Mouse (Mus musculus): ENCODE data around the gene Six5.

DNA sequence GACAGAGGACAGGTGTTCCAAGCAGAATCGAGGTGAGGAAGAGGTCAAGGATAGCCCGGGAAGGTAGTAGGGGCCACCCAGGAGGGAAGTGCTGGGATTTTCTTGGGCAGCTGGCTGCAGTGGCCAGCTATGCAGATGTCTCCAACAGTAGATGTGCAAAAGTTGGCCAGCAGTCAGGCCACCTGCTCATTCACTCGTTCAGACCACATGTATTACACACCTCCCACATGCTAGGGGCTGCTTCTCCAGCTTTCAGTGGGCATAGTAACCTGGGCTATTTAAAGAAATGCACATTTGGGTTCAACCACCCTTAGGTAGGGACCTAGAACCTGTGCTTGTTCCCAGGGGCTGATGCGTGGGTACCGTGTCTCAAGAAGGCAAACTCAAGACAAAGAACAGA, 33.4 kb downstream of the Six5 start:
- TF ChIP-seq CTCF (IDR thresholded peaks at IDR 0.05; ENCODE audit: low read depth, low read length) (no peak), GATA2 (IDR thresholded peaks at IDR 0.05; ENCODE audit: borderline replicate concordance, low read depth, low read length) (no peak), GATA1 (IDR thresholded peaks at IDR 0.05; ENCODE audit: borderline replicate concordance, low read length) (no peak), TAL1 (conservative IDR thresholded peaks at IDR 0.05; ENCODE audit: low read depth, low read length) (no peak), POLR2AphosphoS5 (IDR thresholded peaks at IDR 0.05; ENCODE audit: insufficient replicate concordance, low read depth, low read length) (no peak)

All from G1E (cell line).